ENCODE assay signal across 21 mouse cellular contexts in the genomic region with DNA sequence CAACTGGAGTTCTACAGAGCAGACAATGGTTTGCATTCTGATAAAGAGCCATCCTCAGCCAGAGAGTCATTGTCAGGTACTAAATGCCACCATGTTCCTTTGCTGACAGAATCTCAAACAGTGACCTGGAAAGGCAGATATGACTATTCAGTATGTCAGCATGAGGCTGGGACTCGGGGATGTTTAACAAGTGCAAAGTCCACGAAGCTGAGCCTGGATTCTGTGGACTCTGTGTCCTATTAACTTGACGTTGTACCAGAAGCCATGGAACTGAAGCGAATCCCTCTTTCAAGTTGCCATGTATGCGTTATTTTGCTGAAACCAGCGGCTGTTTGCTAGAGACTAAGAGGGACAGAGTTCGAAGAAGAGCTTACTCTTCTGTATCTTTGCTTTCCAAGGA.
DNase-seq lines count a peak whose midpoint lies in the region; ATAC-seq and TF ChIP-seq lines count a peak whose summit lies in the region.
"Had no signal": no experiment of that assay in that cellular context is flagged by ENCODE, and none has a peak within 500 bp of the region (broad histone marks: within the 10 kb centered on the region; RNA-seq: fewer than 3 reads in every experiment).

No protein-coding gene starts in this region.

- no peak overlapping the region for H3K4me3 ChIP-seq in liver, embryonic 12.5 days
- H3K4me3 ChIP-seq in kidney, postnatal 0 days (replicated peaks; ENCODE audit: low read depth, low read length): no peak overlapping the region
- H3K4me3 ChIP-seq in liver, embryonic 14.5 days (ENCODE audit: insufficient read depth in 1 of 2, low read depth in 2 of 2, low read length in 2 of 2): no peak overlapping the region
- H3K4me3 ChIP-seq: embryonic facial prominence, embryonic 13.5 days; heart, adult 2 months; heart, embryonic 15.5 days had no signal

- 66% methylated on average over 7 of the region's 7 CpGs for WGBS in liver, embryonic 12.5 days (ENCODE audit: insufficient replicate concordance)
- 71% methylated on average over 7 of the region's 7 CpGs for WGBS in kidney, postnatal 0 days
- WGBS in liver, embryonic 14.5 days (ENCODE audit: insufficient replicate concordance): 61% methylated on average over 7 of the region's 7 CpGs

- intact Hi-C loops in heart, postnatal 14 days (cut with DNase I): no loop called here

- peak; percentile 9 for DNase-seq in liver
- no peak for DNase-seq in kidney, postnatal 0 days (ENCODE audit: low spot score)
- DNase-seq in liver, embryonic 14.5 days (ENCODE audit: low read depth in 3 of 3, low spot score in 3 of 3): peak in 2 of 3 experiments; percentile 6 to 17
- DNase-seq in yolk sac, embryonic 10.5 days (ENCODE audit: low spot score): peak; percentile 80
- DNase-seq in lung, postnatal 4 days: no peak
- no peak for DNase-seq in heart, postnatal 14 days
- DNase-seq: adrenal gland, postnatal 10 days; cerebellum, adult 9-10 months; gastrocnemius, postnatal 10 days; heart, adult 2 months; thymus, adult 18-20 months had no signal

- TF ChIP-seq CTCF in kidney, postnatal 0 days (IDR thresholded peaks at IDR 0.05; ENCODE audit: low read depth): no peak
- no peak for TF ChIP-seq CTCF in liver, embryonic 14.5 days (IDR thresholded peaks at IDR 0.05; ENCODE audit: low read depth)

- no peaks in the 10 kb centered on the region for H3K27me3 ChIP-seq in liver, embryonic 12.5 days (replicated peaks)
- no peaks in the 10 kb centered on the region for H3K27me3 ChIP-seq in kidney, postnatal 0 days (ENCODE audit: insufficient read depth, low read length)
- H3K27me3 ChIP-seq in liver, embryonic 14.5 days (ENCODE audit: control insufficient read depth, insufficient read depth, low read length): no peaks in the 10 kb centered on the region
- H3K27me3 ChIP-seq: embryonic facial prominence, embryonic 13.5 days; heart, embryonic 15.5 days had no signal

- no peak overlapping the region for H3K27ac ChIP-seq in liver, embryonic 12.5 days
- H3K27ac ChIP-seq in kidney, postnatal 0 days: peak overlapping the region; percentile 65
- no peak overlapping the region for H3K27ac ChIP-seq in liver, embryonic 14.5 days
- H3K27ac ChIP-seq: embryonic facial prominence, embryonic 13.5 days; heart, embryonic 15.5 days; hindbrain, postnatal 0 days; macrophage had no signal

- no peak overlapping the region for H3K9ac ChIP-seq in liver, embryonic 12.5 days
- no peak overlapping the region for H3K9ac ChIP-seq in kidney, postnatal 0 days (ENCODE audit: low read depth, low read length)
- no peak overlapping the region for H3K9ac ChIP-seq in liver, embryonic 14.5 days (replicated peaks)
- H3K9ac ChIP-seq: embryonic facial prominence, embryonic 13.5 days; heart, embryonic 15.5 days had no signal

- no peaks in the 10 kb centered on the region for H3K9me3 ChIP-seq in liver, embryonic 12.5 days (replicated peaks)
- H3K9me3 ChIP-seq in kidney, postnatal 0 days (replicated peaks; ENCODE audit: low read length): no peaks in the 10 kb centered on the region
- no peaks in the 10 kb centered on the region for H3K9me3 ChIP-seq in liver, embryonic 14.5 days (ENCODE audit: control insufficient read depth, low read length)
- H3K9me3 ChIP-seq: embryonic facial prominence, embryonic 13.5 days; G1E; heart, embryonic 15.5 days had no signal

- no peaks in the 10 kb centered on the region for H3K36me3 ChIP-seq in liver, embryonic 12.5 days
- H3K36me3 ChIP-seq in kidney, postnatal 0 days (ENCODE audit: insufficient read depth, low read length): no peaks in the 10 kb centered on the region
- no peaks in the 10 kb centered on the region for H3K36me3 ChIP-seq in liver, embryonic 14.5 days (replicated peaks; ENCODE audit: control insufficient read depth, insufficient read depth, low read depth)
- H3K36me3 ChIP-seq: embryonic facial prominence, embryonic 13.5 days; G1E; heart, embryonic 15.5 days had no signal

- 0 out of 2 replicates have a peak, but pooled peaks cover 2% of the 10 kb centered on the region for H3K4me1 ChIP-seq in liver, embryonic 12.5 days
- no peaks in the 10 kb centered on the region for H3K4me1 ChIP-seq in kidney, postnatal 0 days (replicated peaks; ENCODE audit: insufficient read depth, low read length)
- peaks cover 0 to 9% of the 10 kb centered on the region in 2 experiments; a peak in 2 of 4 replicates for H3K4me1 ChIP-seq in liver, embryonic 14.5 days (replicated peaks; ENCODE audit: control insufficient read depth in 2 of 2, insufficient read depth in 2 of 2, low read length in 1 of 2)
- H3K4me1 ChIP-seq: embryonic facial prominence, embryonic 13.5 days had no signal

- TF ChIP-seq EP300 in liver, embryonic 14.5 days (IDR thresholded peaks at IDR 0.05; ENCODE audit: low read depth): no peak

- ATAC-seq in liver, embryonic 12.5 days: no peak
- ATAC-seq in kidney, postnatal 0 days (replicated peaks; ENCODE audit: low FRiP score, low read depth): peak; percentile 83
- peak; percentile 39; the same call in 1 of the 2 replicates for ATAC-seq in liver, embryonic 14.5 days (ENCODE audit: insufficient read depth)
- no peak for ATAC-seq in megakaryocyte progenitor cell, adult 5-6 weeks (replicated peaks; ENCODE audit: poor library complexity)
- ATAC-seq: activated CD4-positive, CD25-positive, alpha-beta regulatory T cell, adult 4 months; forebrain, embryonic 14.5 days; hindbrain, postnatal 0 days had no signal

- H3K4me2 ChIP-seq in liver, embryonic 12.5 days: no peak overlapping the region
- H3K4me2 ChIP-seq in kidney, postnatal 0 days (ENCODE audit: low read length): no peak overlapping the region
- no peak overlapping the region for H3K4me2 ChIP-seq in liver, embryonic 14.5 days (ENCODE audit: low read depth)
- H3K4me2 ChIP-seq: embryonic facial prominence, embryonic 13.5 days; heart, embryonic 15.5 days; midbrain, embryonic 11.5 days had no signal

Comparison
In these comparisons a context has a peak if more than half of its experiments do, and no peak if none do; other contexts are left out.
1. ATAC-seq: peak in kidney, postnatal 0 days (single experiment) and liver, embryonic 14.5 days (single experiment); none in liver, embryonic 12.5 days (single experiment) and megakaryocyte progenitor cell, adult 5-6 weeks (single experiment).
2. DNase-seq: peak in liver (single experiment), liver, embryonic 14.5 days (2 of 3) and yolk sac, embryonic 10.5 days (single experiment); none in kidney, postnatal 0 days (single experiment), lung, postnatal 4 days (0 of 2) and heart, postnatal 14 days (0 of 2).